Mouse (Mus musculus): Measurements from ENCODE around the gene Prima1. TPM values are rescaled to one million over a fixed set of nuclear protein-coding genes. Genes with fewer than 3 reads are reported as not detected.
A peak's percentile ranks its signal among the peaks of the same experiment; 100 is the strongest.

Gene Prima1
- total RNA-seq, 1 experiment = 0.85 TPM

DNA sequence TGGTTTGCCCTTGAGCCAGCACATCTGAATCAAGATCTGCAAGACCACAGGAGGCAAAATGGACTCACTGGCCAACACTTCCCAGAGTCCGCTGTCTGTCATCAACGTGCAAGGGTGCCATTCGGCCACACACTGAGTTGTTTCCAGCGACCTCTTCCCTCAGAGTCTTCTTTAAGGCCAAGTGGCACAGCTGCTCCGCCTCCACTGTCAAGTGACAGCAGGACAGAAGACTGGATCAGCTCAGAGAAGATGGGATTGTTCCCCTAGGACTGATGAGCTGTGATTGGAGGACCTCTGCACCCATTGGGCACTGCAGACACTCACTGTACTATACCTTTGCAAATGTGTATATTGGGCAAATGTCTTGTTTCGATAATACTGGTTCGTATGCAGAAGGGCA, 54.9 kb downstream of the Prima1 start:
- Histone ChIP-seq H3K9me3 (ENCODE audit: control insufficient read depth, insufficient read depth, low read depth, low read length) (no peaks in the 10 kb centered on the region), H3K4me3 (ENCODE audit: insufficient read depth in 1 of 2, low read depth in 1 of 2, low read length in 2 of 2, poor library complexity in 1 of 2, severe bottlenecking in 1 of 2) (no peak overlapping the region), H3K4me1 (ENCODE audit: control insufficient read depth in 2 of 2, insufficient read depth in 2 of 2, low read length in 2 of 2, poor library complexity in 1 of 2) (peaks cover 0 to 4% of the 10 kb centered on the region in 2 experiments; a peak in 2 of 4 replicates), H3K27ac (ENCODE audit: insufficient read depth, low read depth, low read length, poor library complexity, severe bottlenecking) (no peak overlapping the region), H3K9ac (ENCODE audit: insufficient read depth, low read depth, low read length, poor library complexity, severe bottlenecking) (no peak overlapping the region), H3K36me3 (ENCODE audit: control insufficient read depth, insufficient read depth, low read length, poor library complexity, severe bottlenecking) (no peaks in the 10 kb centered on the region)
- DNase-seq (ENCODE audit: low read depth, low spot score) = no peak
- in situ Hi-C loops (cut with MboI; ENCODE audit: low sequenced_read_pairs in 2 of 2, unreplicated experiment in 2 of 2) = no loop called here
- TF ChIP-seq HCFC1 (IDR thresholded peaks at IDR 0.05; ENCODE audit: borderline replicate concordance, insufficient read depth, low read length) = no peak
- no peak for TF ChIP-seq MAFK (IDR thresholded peaks at IDR 0.05; ENCODE audit: insufficient read depth, low read depth, low read length)
- TF ChIP-seq ZC3H11A (IDR thresholded peaks at IDR 0.05; ENCODE audit: borderline replicate concordance, low read depth, low read length) = no peak
- no peak for TF ChIP-seq ZNF384 (IDR thresholded peaks at IDR 0.05; ENCODE audit: low read depth, low read length)
- no peak for TF ChIP-seq CHD2 (IDR thresholded peaks at IDR 0.05; ENCODE audit: low read depth, low read length)

DNA sequence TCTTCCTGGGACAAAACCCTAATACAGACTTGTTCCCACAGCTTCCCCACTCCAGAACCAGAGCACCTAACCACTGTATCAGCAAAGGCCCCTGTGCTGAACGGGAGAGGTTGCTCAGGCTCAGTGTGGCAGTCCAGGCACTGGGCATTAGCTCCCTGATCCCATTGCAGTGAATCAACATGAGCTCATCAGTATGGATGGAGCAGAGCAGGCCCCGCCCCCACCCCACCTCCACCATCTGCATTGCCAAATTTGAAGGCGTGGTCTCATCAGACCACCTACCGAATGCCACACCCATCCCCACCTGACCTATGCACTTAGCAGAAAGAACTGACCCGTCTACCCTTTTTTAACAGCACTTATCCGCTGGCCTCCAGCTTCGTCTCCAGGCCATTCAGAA, 58.9 kb downstream of the Prima1 start:
- no peaks in the 10 kb centered on the region for H3K36me3 ChIP-seq (ENCODE audit: control insufficient read depth, insufficient read depth, low read length, poor library complexity, severe bottlenecking)
- no peak overlapping the region for H3K27ac ChIP-seq (ENCODE audit: insufficient read depth, low read depth, low read length, poor library complexity, severe bottlenecking)
- peaks cover 0 to 4% of the 10 kb centered on the region in 2 experiments; a peak in 2 of 4 replicates for H3K4me1 ChIP-seq (ENCODE audit: control insufficient read depth in 2 of 2, insufficient read depth in 2 of 2, low read length in 2 of 2, poor library complexity in 1 of 2)
- in situ Hi-C loops (cut with MboI; ENCODE audit: low sequenced_read_pairs in 2 of 2, unreplicated experiment in 2 of 2) = no loop called here
- DNase-seq (ENCODE audit: low read depth, low spot score) = peak; percentile 39
- no peak for TF ChIP-seq ZNF384 (IDR thresholded peaks at IDR 0.05; ENCODE audit: low read depth, low read length)
- TF ChIP-seq CHD2 (IDR thresholded peaks at IDR 0.05; ENCODE audit: low read depth, low read length) = no peak
- no peak for TF ChIP-seq MAFK (IDR thresholded peaks at IDR 0.05; ENCODE audit: insufficient read depth, low read depth, low read length)
- no peak for TF ChIP-seq HCFC1 (IDR thresholded peaks at IDR 0.05; ENCODE audit: borderline replicate concordance, insufficient read depth, low read length)
- no peak for TF ChIP-seq ZC3H11A (IDR thresholded peaks at IDR 0.05; ENCODE audit: borderline replicate concordance, low read depth, low read length)
- no peaks in the 10 kb centered on the region for H3K9me3 ChIP-seq (ENCODE audit: control insufficient read depth, insufficient read depth, low read depth, low read length)
- H3K4me3 ChIP-seq (ENCODE audit: insufficient read depth in 1 of 2, low read depth in 1 of 2, low read length in 2 of 2, poor library complexity in 1 of 2, severe bottlenecking in 1 of 2) = 0 out of 4 replicates have a peak overlapping the region, but pooled peaks of 1 of the 2 experiments have one; percentile 7
- no peak overlapping the region for H3K9ac ChIP-seq (ENCODE audit: insufficient read depth, low read depth, low read length, poor library complexity, severe bottlenecking)

- no peak overlapping the region for H3K9ac ChIP-seq (ENCODE audit: insufficient read depth, low read depth, low read length, poor library complexity, severe bottlenecking)
- H3K4me3 ChIP-seq (ENCODE audit: insufficient read depth in 1 of 2, low read depth in 1 of 2, low read length in 2 of 2, poor library complexity in 1 of 2, severe bottlenecking in 1 of 2) = no peak overlapping the region
- no peak for DNase-seq (ENCODE audit: low read depth, low spot score)
- TF ChIP-seq MAFK (IDR thresholded peaks at IDR 0.05; ENCODE audit: insufficient read depth, low read depth, low read length) = no peak
- no peaks in the 10 kb centered on the region for H3K4me1 ChIP-seq (ENCODE audit: control insufficient read depth in 2 of 2, insufficient read depth in 2 of 2, low read length in 2 of 2, poor library complexity in 1 of 2)
- no peak overlapping the region for H3K27ac ChIP-seq (ENCODE audit: insufficient read depth, low read depth, low read length, poor library complexity, severe bottlenecking)
- H3K9me3 ChIP-seq (ENCODE audit: control insufficient read depth, insufficient read depth, low read depth, low read length) = no peaks in the 10 kb centered on the region
- in situ Hi-C loops (cut with MboI; ENCODE audit: low sequenced_read_pairs in 2 of 2, unreplicated experiment in 2 of 2) = no loop called here
- H3K36me3 ChIP-seq (ENCODE audit: control insufficient read depth, insufficient read depth, low read length, poor library complexity, severe bottlenecking) = no peaks in the 10 kb centered on the region
Measured at GRCm38 (mm10) chr12:103168892-103169291, 73.1 kb downstream of the Prima1 start.

DNA sequence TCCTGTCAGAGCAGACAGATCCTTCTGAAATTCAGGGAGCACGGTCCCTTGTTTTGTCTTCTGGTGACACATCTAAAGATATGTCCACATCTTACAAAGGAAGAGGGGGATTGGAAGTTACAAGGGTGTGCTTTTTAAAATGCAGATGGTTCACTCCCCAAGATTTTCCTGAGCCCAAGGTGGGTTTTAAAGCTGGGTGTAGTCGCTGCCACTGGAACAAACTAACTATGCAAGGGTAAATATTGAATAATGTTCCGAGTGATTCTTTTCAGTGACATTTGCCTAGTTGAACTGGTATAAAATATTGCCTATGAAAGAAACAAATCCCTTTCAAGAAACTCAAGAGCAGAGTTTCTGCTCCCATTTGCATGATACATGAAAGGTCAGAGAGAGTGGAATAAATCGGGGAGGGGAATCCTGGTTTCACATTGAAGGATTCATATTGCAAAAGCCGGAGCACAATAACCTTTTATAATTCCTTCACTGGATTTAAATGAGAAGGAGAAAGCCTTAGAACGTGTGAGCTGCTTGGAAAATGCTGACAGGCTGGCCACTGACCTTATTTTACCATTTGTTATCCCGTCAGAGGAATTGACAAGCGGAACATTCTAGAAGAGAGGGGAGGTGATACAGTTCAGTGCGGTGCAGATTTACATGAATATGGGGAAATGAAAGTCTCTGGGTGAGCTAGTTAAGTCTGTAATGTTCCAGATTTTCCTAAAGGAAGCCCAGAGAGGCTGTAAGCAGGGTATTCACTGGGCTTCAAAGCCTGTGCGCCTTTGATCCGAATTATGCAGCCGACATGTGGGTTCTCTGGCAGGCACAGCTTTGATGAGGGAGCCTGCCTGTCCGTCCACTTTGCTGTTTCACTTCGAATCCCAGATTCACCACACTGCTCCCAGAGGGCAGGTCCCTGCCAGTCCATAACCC, 77.6 kb downstream of the Prima1 start:
- no peak overlapping the region for H3K27ac ChIP-seq (ENCODE audit: insufficient read depth, low read depth, low read length, poor library complexity, severe bottlenecking)
- H3K4me1 ChIP-seq (ENCODE audit: control insufficient read depth in 2 of 2, insufficient read depth in 2 of 2, low read length in 2 of 2, poor library complexity in 1 of 2) = no peaks in the 10 kb centered on the region

More for the DNA sequence above, 77.6 kb downstream of the Prima1 start:
- DNase-seq (ENCODE audit: low read depth, low spot score) = no peak
- in situ Hi-C loops (cut with MboI; ENCODE audit: low sequenced_read_pairs in 2 of 2, unreplicated experiment in 2 of 2) = no loop called here
- H3K9me3 ChIP-seq (ENCODE audit: control insufficient read depth, insufficient read depth, low read depth, low read length) = no peaks in the 10 kb centered on the region
- TF ChIP-seq ZC3H11A (IDR thresholded peaks at IDR 0.05; ENCODE audit: borderline replicate concordance, low read depth, low read length) = no peak
- no peak for TF ChIP-seq ZNF384 (IDR thresholded peaks at IDR 0.05; ENCODE audit: low read depth, low read length)
- no peak for TF ChIP-seq HCFC1 (IDR thresholded peaks at IDR 0.05; ENCODE audit: borderline replicate concordance, insufficient read depth, low read length)
- TF ChIP-seq CHD2 (IDR thresholded peaks at IDR 0.05; ENCODE audit: low read depth, low read length) = no peak
- no peak for TF ChIP-seq MAFK (IDR thresholded peaks at IDR 0.05; ENCODE audit: insufficient read depth, low read depth, low read length)
- H3K36me3 ChIP-seq (ENCODE audit: control insufficient read depth, insufficient read depth, low read length, poor library complexity, severe bottlenecking) = no peaks in the 10 kb centered on the region
- no peak overlapping the region for H3K4me3 ChIP-seq (ENCODE audit: insufficient read depth in 1 of 2, low read depth in 1 of 2, low read length in 2 of 2, poor library complexity in 1 of 2, severe bottlenecking in 1 of 2)
- H3K9ac ChIP-seq (ENCODE audit: insufficient read depth, low read depth, low read length, poor library complexity, severe bottlenecking) = no peak overlapping the region
